Mouse (Mus musculus): ENCODE measurements at regions not wholly inside any gene's neighbourhood (a gene's known extent, or its start where the extent isn't known, plus 50 kb on each side); places are given as distances from the start of the nearest gene placed in this dataset.
"Not testable (repeated sequence)": the region's sequence is repeated elsewhere in the genome, so short reads cannot be mapped to it uniquely, and the experiment has no call there.

DNA sequence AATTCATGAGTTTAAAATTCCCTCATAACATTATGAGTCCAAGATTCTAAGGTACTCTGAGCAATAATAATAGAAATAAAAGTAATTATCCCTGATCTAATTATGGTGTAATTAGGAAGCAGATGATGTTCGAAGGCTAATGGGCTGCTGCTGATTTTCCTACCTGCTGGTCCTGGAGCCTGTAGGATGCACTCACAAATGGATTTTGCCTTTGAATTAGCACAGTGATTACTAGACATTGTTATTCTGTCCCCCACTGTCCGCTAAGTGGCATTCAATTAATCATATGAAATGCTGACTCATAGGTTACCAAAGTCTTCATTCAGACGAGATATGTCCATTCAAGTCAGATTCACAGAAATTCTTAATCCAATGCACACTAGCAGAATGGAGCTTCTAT lies 246.0 kb upstream of the Klf6 start:
- no peak for DNase-seq

DNA sequence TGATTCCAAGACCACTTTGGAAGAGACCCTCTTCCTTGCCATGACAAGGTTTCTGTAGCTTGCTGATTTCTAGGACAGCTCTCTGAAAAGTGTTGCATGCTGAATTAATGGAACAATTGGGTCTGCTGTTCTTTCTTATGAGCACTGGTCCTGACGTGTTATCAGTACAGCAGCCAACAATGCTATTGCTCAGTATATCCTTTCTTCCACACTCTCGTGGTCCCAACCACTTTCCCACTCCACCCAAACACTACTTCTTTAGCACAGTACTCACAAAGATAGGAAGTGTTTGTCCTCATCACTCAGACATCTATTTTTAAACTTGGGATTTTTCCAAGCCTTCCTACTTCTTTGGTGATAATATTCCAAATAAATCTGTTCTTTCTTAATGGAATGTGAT lies 233.2 kb upstream of the Klf6 start:
- DNase-seq = no peak

DNA sequence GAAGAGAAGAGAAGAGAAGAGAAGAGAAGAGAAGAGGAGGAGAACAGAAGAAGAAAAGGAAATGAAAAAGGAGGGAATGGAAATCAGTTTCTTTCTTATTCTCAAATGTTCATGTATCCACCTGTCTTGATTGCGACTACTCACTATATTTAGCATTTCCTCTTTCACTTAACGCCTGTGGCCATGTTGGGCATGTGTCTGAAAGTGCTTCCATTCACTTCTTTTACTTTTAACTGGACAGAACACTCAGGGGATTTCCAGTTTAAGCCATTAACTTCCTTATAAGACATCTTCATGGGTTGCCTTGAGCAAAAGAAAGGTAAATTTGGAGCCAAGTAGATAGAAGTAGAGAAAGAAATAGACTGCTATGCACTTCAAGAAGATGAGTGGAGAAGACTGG lies 226.3 kb upstream of the Klf6 start:
- no peak for DNase-seq

DNA sequence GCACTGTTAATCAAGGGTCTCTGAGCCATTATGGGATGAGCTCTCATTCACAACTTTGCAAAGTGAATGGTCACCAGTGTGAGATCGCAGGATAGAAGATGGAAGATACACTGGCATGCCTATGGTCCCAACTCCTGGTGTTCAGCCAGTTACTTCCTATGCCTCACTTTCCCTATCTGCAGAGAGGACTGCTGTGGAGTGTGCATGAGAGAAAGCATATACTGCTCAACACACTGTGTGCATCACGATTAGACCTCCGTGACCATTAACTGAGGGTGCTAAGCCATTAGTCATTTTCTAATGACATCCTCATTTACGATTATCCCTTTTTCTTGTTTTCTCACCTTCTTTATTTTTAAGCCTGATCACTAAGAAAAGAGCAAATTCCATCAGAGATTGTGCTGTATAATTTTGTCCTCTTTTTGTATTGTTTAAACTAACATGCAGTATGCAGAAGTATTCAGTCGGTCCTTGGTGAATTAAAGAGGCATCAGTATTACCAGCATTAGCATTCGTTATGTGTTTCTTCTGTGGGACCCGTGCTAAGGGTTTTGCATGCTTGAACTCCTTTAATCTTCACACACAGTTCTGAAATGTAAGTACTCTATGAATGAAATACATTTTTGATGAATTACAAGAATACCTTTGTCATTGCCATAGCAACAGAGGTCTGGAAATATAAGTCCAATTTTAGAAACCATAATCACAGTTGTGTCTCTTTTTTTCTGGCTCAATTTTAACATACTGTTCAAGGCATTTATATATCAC lies 219.4 kb upstream of the Klf6 start:
- no peak for DNase-seq

DNA sequence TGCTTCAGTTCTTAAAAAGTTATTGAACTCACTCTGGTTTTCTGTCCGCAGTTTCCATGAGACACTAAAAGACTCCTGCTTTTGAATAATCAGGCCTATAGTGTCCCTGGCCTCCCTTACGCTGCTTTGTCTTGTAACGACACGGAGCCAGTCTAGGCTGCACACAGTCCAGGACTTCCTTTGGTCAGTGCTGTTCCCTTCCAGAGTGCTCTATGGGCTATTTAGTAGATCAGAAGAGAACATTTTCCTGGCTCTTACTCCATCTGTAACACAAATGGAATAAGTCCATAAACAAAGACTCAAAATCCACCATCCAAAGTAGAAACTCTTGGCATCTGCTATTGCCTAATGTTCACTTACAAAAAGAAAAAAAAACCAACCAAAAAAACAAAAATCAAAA lies 213.0 kb upstream of the Klf6 start:
- no peak for DNase-seq

DNA sequence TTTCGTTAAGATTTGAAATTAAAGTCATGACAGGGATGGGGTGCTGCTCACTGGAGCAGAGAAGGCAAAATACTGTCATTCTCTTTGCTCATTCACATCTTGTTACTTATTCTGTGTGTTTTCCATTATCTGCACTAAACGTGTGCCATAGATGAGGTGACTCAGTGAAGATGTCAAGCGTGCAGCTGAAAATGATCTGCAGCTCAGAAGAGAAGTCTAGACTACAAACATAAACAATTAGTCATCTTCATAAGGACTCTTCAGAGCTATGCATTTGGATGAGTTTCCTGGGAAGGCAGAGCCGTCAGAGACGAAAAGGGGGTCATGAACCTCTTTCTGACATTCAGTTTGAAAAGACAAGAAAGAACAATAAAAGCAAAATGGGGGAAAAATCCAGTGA lies 203.7 kb upstream of the Klf6 start:
- DNase-seq = no peak

DNA sequence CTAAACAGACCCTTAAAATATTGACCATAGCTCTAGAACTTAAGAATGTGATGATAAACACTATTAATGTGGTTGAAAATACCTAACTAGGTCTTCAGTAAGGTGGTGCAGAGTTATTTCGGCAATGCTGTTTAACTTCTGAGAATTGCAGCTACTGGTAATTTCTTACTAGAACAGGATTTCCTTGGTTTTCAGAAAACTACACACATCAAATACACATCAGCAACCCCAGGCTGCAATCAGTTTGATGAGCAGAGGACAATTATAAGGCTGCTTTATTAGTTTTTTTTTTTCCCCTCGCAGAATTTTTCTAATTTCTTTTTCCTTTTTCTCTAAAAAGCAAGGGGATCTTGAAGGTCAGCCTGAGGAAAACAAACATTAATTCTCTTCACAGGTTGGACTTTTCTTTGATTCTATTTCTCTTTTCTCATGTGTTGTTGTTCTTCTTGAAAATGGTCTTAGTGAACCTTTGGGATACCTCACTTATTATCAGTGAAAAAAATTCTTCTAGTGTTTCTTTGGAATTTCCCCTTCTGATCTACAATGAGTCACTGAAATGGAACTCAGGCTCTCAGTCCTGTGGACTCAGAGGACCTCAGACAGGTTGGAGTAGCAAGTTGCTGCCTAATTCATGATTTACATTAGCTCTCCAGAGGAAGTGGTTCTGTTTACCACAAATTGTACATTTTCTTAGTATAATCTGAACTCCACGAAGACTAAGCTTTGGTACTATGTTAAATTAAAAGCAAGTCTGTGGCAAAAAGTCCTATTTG lies 194.9 kb upstream of the Klf6 start:
- no peak for DNase-seq

DNA sequence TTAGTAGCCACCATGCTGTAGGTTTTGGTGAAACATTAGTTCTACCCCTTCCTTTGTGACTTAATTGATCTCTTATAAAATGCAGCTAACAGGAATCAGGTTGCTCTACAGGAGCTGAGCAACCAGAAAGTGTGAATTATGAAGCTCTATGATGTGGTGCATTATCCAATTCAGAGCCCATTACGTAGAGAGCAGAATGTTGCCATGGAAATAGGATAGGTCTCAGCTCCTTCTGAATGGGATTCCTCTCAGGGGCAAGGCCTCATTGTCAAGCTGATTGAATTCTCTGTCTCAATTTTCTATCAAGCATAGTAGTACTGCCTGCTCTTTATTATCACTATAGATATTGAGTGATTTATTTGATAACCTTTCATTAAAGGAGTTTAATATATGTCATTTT lies 185.6 kb upstream of the Klf6 start:
- DNase-seq = no peak

DNA sequence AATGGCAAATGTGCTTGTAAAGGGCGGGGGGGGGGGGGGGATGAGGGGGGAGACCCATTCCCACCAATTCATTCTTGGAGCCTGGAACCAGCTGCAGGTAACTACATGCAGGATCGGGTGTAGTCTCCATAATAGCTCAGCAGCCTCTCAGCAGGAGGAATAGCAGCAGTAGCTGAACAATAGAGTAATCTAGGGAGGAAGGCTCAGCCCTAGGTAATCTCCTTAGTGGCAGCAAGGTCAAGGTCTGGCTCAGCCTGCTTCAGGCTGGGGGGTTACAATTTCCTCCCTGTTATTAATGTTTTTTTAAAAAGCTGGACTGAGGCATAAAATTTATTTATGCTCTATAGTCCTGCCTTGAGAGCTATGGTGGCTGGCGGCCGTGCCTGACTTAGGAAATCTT lies 171.2 kb upstream of the Klf6 start:
- DNase-seq = no peak

DNA sequence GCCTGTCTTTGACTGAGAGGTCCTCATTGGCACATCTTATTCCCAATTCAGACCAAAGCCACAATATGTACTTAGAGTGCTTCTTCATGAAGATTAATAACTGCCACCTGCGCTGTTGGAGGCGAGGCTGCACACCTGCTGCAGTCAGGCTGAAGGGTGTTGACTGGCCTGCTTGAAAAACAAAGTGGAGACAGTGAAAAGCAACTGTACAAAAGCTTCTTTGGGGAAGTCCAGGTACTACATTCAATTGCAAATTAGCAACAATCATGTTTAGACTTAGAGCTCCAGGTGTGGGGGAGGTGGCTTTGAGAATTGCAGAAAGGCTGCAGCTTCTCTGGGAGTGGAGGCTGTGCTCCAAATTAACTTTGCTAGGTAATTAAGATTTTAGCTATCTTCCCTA lies 170.6 kb upstream of the Klf6 start:
- DNase-seq = not testable (repeated sequence)

DNA sequence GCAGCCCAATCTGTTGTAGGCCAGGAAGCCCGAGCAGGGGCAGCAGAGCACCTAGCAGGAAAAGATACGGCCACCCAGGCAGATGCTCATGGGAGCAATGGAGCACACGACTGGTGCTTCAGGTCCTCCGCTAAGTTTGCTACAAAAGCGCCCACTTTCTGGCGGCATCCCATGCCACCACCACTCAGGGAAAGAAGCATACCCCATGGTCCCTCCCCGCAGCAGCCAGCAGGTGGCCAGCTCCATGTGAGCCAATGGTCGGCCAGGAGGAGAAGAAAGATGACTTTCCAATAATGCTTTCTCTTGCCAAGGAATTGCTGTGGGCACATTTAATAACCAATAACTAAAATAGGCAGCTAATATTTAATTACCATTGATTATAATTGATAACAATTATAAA lies 166.7 kb upstream of the Klf6 start:
- no peak for DNase-seq

DNA sequence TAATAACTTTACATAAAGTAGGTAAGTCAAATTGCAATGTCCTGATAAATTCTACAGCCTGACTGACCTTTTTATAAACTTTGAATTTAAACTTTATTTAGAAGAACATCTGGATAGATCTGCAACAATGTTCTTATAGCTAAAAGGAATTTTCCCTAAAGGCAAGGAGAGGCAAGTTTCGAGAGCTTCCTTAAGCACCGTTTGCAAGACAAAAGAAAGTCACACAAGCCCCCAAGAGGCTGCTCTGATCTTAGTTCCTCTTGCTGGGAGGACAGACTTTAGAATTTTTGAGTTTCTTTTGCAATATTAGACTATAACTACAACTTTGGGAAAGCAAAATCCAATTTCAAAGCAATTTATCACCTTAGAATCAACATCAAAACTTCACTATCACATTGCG lies 165.7 kb upstream of the Klf6 start:
- not testable (repeated sequence) for DNase-seq

DNA sequence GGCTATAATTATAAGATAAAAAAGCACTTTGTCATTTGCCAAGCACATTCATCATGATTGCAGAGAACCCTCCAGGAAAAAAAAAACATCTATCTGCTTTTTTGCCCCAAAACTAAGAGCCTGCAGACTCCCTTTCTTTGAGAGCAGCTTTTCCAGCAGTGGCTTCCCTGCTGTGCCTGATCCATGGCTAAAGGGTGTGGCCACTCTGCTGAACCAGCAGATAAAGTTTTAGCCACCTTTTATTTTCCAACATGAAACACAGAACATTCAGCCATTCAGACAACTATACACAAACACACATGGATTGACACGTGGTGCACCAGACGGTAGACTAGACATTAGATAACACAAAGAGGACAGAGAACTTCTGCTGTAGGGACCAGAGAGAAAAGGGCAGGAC lies 164.9 kb upstream of the Klf6 start:
- no peak for DNase-seq

DNA sequence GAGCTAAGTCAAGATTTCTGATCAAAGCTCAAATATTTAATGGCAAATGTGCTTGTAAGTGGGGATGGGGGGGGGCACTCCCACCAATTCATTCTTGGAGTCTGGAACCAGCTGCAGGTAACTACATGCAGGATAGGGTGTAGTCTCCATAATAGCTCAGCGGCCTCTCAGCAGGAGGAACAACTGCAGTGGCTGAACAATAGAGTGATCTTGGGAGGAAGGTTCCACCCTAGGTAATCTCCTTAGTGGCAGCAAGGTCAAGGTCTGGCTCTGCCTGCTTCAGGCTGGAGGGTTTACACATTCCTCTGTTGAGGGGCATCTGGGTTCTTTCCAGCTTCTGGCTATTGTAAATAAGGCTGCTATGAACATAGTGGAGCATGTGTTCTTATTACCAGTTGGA lies 164.0 kb upstream of the Klf6 start:
- DNase-seq = not testable (repeated sequence)

DNA sequence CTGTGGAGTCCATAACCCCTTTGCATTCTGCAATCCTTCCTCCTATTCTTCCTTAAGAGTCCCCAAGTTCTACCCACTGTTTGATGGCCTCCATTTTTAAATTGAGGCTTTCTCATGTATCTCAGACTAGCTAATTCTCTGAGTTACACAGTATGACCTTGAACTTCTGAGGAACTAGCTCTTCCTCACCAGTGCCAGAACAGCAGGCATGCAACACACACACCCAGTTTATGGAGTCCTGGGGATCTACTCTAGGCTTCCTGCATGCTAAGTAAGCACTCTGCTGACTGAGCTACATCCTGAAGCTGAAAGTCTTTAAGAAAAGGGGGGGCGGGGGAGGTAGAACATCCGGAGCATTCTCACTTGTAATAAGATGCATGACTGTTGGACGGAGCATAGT lies 159.2 kb upstream of the Klf6 start:
- no peak for DNase-seq

DNA sequence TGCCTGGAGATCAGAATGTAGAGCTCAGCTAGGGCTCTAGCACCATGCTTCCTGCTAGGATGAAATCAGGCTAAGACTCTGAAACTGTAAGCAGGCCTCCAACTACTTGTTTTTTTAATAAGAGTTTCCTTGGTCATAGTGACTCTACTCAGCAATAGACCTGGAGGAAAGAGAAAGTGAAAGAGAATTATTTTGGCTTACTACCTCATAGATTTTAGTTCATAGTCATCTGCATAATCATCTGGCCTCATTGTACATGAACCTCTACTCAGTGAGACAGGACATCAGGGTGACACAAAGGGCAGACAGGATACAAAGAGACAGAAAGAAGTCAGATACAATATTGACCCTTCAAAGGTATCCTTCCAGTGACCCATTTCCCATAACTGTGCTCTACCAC lies 156.3 kb upstream of the Klf6 start:
- DNase-seq = no peak

DNA sequence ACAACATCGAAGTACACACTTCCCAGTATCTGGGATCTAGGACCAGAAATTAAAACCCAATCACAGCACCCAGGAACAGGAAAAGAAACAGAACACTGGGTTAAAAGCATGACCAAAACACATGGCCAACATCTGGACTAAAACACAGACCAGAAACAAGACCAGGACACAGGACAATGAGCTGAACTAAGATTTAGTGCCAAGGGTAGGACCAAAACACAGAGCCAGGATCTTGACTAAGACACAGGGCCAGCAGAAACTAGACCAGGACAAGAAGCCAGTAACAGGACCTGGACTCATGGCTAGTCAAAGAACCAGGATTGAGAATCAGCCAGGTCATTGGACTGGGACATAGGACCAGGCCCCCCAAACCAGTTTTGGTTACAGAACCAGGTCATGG lies 149.6 kb upstream of the Klf6 start:
- DNase-seq = no peak

DNA sequence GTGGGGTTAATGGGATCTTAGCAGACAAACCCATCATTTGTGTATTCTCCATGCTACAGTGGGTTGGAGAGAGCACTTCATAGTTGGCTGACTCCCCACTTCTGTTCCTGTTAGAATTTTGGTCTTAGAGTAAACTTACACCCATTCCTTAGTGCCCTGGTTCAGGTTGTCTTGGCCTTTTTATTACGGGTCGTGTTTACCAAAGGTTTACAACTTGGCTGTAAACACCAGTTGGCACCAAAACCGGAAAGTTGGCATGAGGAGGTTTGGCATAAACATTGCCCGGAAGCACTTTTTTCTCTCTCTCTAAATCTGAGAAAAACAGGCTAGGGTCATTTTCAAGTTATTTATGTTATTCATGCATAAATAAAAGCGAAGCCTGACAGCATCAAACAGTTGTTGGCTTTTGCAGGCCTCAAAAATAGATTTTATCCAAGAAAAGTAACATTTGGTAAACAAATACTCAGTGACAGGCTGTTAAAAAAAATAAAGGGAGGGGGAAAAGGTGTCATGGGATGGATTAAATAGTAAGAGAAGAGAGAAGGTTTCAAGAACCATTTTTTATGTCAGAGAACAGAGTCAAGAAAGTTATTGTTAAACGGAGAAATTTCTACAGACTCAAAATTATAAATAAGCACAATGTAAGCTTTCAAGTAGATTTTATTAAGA lies 148.0 kb upstream of the Klf6 start:
- peak; percentile 63 for DNase-seq

DNA sequence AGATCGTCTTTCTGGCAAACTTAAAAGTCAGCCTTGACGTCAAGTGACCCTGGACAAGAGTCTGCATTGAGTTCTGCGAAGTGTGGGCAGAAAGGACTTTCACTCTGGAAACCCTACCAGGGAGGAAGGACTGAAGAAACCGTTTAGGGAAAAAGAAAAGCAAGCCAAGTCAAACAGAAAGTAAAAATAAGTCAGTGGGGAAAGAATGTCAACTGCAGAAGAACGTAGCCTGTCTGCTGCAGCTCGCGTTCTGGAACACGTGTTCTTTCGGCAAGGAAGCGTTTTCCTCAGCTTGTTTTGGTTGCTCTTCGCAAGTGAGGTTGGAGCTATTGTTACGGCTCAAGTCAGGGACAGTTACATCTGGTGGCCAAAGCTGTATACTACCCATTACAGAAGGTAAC lies 147.1 kb upstream of the Klf6 start:
- peak; percentile 49 for DNase-seq

DNA sequence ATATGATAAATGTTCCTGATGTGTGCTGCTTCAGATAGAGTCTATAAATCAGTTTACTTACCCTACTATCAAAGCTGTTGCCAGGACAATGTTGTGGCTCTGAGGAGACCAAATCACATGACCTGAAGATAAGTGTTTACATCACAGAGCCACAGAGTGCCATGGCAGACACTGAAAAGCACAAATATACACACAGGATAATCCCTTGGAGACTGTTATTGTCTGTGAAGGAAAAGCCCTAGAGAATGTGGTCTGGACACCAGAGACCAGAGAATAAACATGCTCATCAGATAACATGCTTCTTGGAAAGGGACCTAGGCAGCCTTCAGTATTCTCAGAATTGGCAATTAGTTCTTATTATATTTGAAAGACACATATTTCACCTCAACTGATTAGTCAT lies 146.5 kb upstream of the Klf6 start:
- DNase-seq = no peak

DNA sequence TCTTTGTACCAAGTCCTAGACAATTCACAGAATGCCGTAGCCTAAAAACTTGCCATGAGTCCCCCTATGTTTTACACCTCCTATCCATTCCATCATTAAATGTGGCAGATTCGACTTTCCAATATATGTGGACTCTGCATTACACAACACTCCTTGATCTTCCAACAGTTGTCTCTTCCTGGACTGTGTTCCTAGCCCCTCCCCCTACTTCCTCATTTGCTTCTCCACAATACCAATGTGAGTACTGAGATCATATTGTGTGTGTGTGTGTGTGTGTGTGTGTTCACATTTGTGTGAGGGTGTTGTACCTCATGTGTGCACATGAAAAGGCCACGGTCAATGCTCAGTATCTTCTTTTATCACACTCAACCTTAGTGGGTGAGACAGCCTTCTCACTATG lies 144.5 kb upstream of the Klf6 start:
- DNase-seq = no peak

DNA sequence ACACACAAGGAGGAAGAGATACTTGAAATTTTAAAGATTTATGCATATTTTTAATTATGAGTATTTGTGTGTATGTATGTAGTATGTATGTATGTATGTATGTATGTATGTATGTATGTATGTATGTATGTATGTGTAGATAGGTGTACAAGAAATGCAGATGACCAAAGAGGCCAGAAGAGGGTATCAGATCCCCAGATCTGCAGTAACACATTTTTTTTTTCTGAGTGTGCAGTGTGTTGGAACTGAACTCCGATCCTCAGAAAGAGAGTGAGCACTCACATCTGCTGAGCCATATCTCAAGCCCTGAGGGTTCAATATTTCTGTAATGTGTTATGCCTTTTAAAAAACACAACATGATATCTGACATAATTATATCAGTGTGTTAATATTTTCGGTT lies 138.0 kb upstream of the Klf6 start:
- no peak for DNase-seq

DNA sequence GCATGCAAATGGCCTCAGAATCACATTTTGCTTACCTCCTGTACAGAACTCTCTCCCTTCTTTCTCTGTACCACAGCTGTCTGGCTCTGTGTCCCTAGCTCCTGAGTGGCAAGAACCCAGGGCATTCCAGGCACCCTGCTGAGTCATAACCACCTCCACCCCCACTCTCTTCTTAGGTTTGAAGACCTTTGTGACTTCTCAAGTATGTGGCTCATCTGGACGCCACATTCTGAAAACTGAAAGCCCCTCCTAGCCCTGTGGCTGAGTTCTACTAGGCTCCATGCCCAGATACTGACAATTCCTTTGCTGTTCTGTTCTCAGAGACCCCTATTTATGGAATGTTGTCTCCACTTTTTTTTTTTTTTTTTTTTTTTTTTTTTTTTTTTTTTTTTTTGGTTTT lies 136.9 kb upstream of the Klf6 start:
- no peak for DNase-seq

DNA sequence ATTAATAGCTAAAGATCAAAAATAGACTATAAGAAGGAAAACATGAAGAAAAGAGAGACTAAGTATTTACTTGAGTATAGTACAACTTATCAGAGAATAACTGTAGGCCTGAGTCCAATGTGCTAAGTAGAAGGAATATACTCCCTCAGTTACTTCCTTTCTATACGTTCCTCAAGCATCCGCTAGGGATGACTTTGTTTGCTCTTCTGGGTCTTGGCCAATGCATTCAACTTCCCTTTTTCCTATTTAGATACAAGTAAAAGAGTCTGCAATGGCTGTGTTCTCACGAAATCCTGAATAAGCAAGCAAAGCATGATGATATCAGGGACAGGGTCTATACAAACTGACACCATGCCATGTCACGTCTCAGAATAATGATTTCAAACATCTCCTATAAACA lies 135.3 kb upstream of the Klf6 start:
- DNase-seq = no peak

All from kidney, adult 18-20 months (tissue).